Mouse (Mus musculus): ENCODE data around the gene Plk4. TPM values are rescaled to one million over a fixed set of nuclear protein-coding genes. Genes with fewer than 3 reads are reported as not detected.
A peak's percentile ranks its signal among the peaks of the same experiment; 100 is the strongest.
"Not testable (repeated sequence)": the region's sequence is repeated elsewhere in the genome, so short reads cannot be mapped to it uniquely, and the experiment has no call there.

Gene Plk4
- total RNA-seq (2022) = under 1 TPM; 0.41 to 0.48 (median 0.44) TPM

DNA sequence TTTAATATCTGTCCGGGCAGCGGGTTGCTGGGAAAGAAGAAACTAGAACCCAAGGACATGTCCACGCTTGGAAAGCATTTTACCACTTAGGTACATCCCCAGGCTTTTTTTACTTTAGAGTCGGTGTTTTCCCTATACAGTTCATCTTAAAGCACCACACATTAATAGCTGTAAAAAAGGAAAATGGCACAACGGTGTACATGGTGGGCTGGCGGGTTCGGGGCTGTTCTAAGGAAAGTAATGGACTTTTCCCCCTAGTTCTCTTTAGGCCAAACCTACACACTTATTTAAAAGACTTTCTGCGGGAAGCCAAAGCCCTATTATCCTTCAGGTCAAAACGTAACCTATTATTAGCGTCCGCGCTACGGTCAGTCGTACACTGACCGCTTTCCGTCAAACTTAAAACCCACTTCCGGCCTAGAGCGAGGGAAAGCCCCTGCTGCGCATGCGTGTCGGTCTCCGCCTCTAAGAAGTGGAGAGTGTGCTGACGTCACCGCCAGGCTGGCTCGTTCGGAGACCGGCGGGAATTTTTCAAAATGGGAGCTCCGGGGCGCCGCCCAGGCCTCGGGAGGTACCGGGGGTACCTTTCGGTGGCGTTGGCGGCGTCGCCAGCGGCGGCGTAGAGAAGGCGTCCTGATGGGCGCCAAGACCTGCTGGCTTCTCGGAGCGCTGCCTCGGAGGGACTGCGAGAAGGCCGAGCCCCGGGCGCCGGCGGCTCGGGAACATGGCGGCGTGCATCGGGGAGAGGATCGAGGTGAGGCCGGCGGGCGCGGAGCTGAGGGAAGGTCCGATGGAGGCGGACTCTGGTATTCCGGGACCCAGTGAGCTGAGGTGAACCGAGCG lies at the start of gene Plk4:
Gene Plk4 (plus strand): TSS at position 490 of the 843 bp plus-strand sequence.
- DNase-seq (ENCODE audit: low spot score in 2 of 2) = peak; percentile 88 to 95

DNA sequence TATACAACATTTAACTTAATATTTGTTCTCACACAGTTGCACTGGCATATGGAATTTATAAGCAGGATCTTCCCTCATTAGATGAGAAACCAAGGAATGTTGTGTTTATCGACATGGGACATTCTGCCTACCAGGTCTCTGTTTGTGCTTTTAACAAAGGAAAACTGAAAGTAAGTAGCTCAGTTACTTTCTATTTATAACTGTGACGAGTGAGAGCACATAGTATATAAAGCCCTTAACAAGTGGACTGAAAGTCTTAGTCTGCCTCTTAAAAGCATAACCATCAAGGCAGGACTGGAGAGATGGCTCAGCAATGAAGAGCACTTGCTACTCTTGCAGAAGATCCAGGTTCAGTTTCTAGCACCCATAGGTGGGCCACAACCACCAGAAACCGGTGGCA lies 39.1 kb upstream of the Plk4 start:
- no peak for DNase-seq (ENCODE audit: low spot score in 2 of 2)

DNA sequence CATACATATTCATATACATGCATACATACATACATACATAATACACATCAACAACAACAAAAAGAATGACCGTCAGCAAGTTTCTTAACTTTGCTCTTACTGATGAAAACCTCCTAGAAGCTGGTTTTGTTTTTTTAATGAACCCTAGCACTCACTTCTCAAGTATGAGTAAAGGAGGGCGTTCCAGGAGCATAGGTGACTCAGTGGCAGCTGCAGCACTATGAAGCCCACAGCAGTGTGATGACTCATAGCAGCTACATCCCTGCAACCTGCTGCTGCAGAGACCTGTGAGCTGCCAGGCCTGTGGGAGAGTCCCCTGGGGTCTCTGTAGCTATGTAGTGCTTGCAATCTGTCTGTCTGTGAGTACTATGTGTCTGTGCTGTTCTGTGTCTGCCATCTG lies 38.5 kb upstream of the Plk4 start:
- DNase-seq (ENCODE audit: low spot score in 2 of 2) = no peak

DNA sequence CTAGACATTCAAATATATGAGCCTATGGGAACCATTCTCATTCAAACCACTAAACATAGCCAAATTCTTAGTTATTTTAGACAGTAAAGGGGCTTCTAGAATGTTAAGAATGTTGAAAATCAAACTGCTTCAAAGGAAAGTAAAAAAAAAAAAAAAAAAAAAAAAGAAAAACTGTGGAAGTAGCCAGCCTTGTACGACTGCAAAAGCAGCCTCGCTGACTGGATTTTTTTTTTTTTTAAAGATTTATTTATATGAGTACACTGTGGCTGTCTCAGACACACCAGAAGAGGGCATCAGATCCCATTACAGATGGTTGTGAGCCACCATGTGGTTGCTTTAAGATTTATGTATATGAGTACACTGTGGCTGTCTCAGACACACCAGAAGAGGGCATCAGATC lies 6.0 kb upstream of the Plk4 start:
- DNase-seq (ENCODE audit: low spot score in 2 of 2) = no peak

DNA sequence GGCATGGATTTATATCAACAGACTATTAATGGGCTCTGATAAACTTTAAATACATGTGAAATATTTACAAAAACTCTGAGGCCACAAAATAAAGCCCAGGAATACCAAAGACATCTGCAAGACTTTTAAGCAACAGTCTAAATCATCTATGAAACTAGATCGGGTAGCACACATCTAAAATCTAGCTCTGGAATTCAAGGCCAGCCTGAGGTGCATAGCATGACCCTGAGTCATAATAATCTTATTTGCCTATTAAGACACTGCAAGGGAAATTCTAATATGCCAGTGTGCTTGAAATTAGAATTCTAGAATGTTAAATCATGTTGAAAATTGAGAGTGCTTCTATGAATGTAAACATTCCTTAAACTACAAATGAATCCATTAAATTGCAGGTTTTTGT lies 1.8 kb upstream of the Plk4 start:
- DNase-seq (ENCODE audit: low spot score in 2 of 2) = no peak

DNA sequence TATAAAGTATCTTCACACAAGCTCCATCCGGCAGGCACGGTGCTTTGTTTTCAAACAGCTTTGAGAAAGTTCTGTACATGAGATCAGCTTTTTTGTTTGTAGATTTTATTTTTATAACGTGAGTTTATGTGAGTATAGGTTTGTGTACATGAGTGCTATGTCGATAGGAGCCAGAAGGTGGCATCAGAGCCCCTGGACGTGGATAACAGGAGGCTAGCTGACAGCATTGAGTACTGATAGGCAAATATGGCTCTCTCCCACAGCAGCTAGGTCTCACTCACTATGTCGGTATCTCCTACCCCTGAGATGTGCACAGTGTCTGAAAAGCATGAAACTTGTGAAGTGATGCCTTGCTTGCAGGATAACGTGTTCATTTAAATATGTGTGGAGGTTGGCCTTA lies 1.3 kb upstream of the Plk4 start:
- no peak for DNase-seq (ENCODE audit: low spot score in 2 of 2)

DNA sequence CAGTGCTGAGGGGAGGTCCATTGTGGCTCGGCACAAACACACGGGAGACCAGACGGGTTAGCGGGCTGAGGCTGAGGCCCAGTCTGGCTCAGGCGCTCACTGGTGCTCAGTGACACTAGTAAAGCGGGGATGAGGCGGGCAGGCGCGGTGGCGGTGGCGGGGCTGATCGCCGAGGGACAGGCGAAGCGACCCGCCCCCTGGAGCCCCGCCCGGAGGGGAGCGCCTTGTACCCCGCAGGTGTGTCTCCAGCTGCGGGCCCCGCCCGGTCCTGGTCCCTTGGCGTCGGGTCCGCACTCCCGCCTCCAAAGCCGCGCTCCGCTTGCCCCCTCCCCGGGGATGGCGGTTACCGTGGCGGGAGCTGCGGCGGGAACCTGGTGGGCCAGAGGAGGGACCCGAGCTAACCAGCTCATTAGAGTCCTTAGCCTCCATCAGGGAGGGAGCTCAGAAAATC lies 579 bp downstream of the Plk4 start:
- DNase-seq (ENCODE audit: low spot score in 2 of 2) = no peak

DNA sequence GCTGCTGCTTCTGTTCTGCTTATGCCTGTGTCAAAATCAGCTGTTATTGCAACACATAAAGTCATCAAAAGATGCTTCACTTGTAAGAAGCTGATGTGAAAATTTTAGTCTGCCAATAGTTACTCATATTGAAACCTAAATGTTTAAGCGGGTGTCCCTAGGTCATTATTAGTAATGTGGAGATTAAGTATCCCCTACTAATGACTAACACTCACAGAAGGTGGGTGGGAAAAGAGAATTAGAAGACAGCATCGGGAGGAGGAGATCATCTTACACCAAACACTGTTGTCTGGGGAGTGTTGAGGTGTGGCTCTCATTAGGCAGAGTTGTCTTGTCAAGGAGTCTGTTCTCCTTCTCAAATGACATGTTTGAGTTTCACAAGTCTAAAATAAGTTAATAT lies 7.1 kb downstream of the Plk4 start:
- no peak for DNase-seq (ENCODE audit: low spot score in 2 of 2)

DNA sequence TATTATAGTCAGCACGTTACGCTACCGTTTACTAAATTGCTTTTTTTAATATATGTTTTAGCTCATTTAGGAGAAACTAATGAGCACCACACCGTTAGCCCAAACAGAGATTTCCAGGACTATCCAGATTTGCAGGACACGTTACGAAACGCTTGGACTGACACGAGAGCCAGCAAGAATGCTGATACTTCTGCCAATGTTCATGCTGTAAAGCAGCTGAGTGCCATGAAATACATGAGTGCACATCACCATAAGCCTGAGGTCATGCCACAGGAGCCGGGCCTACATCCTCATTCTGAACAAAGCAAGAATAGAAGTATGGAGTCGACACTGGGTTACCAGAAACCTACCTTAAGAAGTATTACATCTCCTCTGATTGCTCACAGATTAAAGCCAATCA lies 8.9 kb downstream of the Plk4 start:
- DNase-seq (ENCODE audit: low spot score in 2 of 2) = no peak

DNA sequence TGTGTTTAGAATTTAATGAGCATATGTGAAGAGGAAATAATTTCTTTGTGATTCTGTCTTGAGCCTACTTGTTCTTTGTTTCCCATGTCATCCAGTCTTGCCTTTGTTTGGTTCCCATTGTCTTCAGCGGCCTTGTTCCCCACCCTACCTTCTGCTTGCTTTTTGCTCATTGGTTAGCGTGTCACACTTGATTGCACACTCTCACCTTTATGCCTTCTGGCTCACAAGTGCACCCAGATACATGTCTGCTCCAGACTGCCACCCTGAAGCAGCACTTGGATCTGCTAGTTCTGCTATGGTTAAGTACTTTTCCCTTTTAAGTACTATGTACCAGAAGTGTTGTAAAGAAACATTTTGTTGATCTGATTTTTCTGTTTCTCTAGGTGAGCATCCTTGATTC lies 10.1 kb downstream of the Plk4 start:
- no peak for DNase-seq (ENCODE audit: low spot score in 2 of 2)

DNA sequence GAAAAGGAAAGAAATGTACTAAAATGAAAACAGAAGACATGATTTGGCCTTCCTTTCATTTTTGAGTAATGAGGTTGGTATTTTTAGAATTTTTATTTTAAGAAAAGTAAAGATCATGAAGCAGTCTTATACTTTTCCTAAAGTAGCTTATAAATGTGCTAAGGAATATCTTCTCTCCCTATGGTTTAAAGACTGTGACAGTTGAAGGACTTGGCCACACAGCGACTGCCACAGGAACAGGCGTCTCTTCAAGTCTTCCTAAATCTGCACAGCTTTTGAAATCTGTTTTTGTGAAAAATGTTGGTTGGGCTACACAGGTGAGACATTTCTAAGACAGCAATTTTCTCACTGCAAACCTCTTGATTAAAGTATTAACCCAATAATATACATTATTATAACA lies 13.5 kb downstream of the Plk4 start:
- no peak for DNase-seq (ENCODE audit: low spot score in 2 of 2)

DNA sequence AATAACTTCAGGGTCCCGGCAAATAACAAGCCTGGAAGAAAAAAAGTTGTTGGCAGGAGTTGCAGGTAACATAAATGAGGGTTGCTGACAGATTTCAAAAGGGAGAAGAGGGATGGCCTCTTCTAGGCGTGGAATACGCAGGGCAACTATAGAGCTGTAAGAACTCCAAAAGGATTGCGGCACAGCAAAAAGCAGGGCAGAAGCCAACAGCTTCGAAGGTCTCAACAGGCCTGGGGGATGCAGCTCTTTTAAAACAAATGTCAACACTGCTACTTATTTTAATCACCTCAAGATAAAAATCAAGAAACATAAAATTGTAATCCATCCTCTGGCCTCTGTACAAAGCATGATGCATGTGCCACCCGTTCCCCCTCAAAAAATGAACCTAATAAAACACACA lies 45.7 kb downstream of the Plk4 start:
- DNase-seq (ENCODE audit: low spot score in 2 of 2) = not testable (repeated sequence)

DNA sequence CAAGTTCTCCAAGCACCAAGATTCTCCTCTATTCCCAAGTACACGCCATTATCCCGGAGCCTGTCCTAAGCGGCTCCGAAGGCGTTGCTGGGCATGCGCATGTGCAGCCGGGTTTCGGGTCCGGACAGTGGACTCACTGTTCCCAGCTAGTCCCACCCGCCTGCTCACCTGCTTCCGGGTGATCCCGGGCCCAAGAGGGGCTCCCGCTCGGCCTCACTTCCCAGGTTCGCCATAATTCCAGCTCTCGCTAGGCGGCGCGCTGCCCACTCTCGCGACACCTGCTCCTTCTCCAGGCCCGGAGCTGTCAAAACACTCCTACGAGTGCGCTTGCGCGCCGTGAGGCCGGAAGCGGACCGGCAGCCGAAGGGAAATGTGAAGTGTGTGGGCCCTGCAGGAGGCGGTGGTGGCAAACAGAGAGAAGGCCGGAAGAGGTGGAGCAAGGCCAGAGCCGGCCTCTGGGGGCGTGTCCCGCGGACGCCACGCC lies 46.7 kb downstream of the Plk4 start, which contains the start of gene Mfsd8:
Gene Mfsd8 (minus strand): TSS at position 414 of the 484 bp plus-strand sequence.
- DNase-seq (ENCODE audit: low spot score in 2 of 2) = peak; percentile 94 to 98

DNA sequence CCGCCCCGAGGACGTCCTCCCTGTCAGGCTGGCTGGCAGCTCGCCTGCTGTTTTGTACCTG lies 47.0 kb downstream of the Plk4 start, which contains the start of gene Abhd18:
Gene Abhd18 (plus strand): TSS at position 14 of the 61 bp plus-strand sequence.
- not testable (repeated sequence) for DNase-seq (ENCODE audit: low spot score in 2 of 2)

DNA sequence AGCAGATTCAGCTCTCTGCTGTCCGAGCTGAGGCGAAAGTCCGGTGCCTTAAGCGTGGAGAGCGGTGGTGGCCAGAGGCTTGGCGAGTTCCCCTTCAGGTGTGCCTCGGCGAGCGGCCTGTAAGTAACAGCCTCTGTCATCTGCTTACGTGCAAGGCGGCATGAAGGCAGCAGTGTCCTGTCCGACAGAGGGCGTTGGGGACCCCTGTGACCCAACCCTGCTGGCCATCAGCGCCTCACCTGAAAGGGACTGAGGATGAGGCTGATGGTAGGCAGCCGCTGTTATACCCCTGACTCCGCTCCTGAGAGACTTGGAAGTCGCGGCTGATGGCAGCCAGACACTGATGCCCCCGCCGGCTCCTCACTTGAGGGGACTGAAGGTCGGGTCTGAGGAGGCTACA lies 47.2 kb downstream of the Plk4 start:
- not testable (repeated sequence) for DNase-seq (ENCODE audit: low spot score in 2 of 2)

DNA sequence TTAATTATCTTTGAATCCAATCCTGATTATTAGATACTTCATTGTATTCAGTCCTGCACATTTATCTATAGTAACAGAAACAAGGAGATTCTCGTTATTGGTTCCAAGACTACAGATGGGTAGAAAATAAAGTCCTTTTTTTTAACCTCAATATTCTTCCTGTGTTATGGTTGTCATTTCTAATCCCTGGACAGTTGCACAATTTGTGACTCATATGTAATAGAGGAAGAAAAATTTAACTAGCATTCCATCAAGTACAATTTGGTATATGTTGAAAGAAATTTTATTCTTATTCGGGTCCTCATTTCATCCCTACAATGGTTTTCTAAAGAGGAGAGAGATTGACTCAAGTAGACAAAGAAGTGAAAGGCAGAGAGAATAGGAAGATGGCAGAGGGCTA lies 48.1 kb downstream of the Plk4 start:
- DNase-seq (ENCODE audit: low spot score in 2 of 2) = not testable (repeated sequence)

DNA sequence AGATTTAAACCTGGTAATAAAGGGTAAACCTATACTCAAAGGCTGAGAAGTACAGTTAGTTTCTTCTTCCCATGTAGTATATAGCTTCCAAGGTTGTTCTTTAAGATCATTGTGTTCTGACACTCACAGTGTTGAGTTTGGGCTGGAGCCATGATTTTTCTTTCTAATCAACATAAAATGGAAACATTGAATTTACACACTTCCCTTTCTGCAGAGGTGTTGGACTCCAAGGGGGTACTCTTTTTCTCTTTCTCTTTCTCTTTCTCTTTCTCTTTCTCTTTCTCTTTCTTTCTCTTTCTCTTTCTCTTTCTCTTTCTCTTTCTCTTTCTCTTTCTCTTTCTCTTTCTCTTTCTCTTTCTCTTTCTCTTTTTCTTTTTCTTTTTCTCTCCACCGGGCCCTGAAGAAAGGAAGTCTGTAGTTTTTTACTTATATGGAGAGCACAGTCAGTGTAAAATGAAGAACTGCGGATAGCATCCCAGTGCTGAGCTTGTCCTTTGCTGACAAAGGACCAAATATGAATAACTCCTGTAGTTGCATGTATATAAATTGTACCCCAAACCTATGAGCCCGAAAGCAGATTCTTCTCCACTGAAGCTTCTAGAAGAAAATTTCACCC lies 53.4 kb downstream of the Plk4 start:
- not testable (repeated sequence) for DNase-seq (ENCODE audit: low spot score in 2 of 2)

Other genes with a start within 250 kb of the Plk4 start
- not detected for gene Slc25a31, start 91.2 kb upstream of the Plk4 start, total RNA-seq (2022)
- gene Hspa4l, start 55.5 kb upstream of the Plk4 start, total RNA-seq (2022) = 1 to 10 TPM; 3.7 to 7.8 (median 5.1) TPM
- 10 to 100 TPM; 16.1 to 22.2 (median 18.2) TPM for gene Mfsd8, start 46.9 kb downstream of the Plk4 start, total RNA-seq (2022)
- gene Abhd18, start 47.0 kb downstream of the Plk4 start, total RNA-seq (2022) = 10 to 100 TPM in 3 of 4 experiments, 1 to 10 TPM in 1; 9.1 to 18.1 (median 13.6) TPM
- gene 1700034I23Rik, start 102.5 kb downstream of the Plk4 start, total RNA-seq (2022) = not detected
- 10 to 100 TPM; 65.0 to 76.0 (median 69.7) TPM for gene Larp1b, start 149.8 kb downstream of the Plk4 start, total RNA-seq (2022)